Mouse (Mus musculus) brain, embryonic 14.5 days (tissue): ENCODE data around the gene Stub1.

ENCODE experiments used
- CTCF ChIP-seq: fragments of 200-500 bp; IDR thresholded peaks from 2 replicates; pipeline ENCODE4 v1.5.1; 2012; ENCODE audit warnings: inconsistent platforms, mild to moderate bottlenecking, moderate library complexity, borderline replicate concordance; ENCODE audit not compliant: insufficient read depth, insufficient read length; ENCODE audit errors: extremely low read depth
- POLR2A ChIP-seq: fragments of 200-500 bp; IDR thresholded peaks from 2 replicates; pipeline ENCODE4 v1.6.1; 2012; ENCODE audit warnings: mild to moderate bottlenecking, inconsistent platforms, borderline replicate concordance; ENCODE audit not compliant: poor library complexity, insufficient read depth, insufficient read length, severe bottlenecking; ENCODE audit errors: extremely low read depth

DNA sequence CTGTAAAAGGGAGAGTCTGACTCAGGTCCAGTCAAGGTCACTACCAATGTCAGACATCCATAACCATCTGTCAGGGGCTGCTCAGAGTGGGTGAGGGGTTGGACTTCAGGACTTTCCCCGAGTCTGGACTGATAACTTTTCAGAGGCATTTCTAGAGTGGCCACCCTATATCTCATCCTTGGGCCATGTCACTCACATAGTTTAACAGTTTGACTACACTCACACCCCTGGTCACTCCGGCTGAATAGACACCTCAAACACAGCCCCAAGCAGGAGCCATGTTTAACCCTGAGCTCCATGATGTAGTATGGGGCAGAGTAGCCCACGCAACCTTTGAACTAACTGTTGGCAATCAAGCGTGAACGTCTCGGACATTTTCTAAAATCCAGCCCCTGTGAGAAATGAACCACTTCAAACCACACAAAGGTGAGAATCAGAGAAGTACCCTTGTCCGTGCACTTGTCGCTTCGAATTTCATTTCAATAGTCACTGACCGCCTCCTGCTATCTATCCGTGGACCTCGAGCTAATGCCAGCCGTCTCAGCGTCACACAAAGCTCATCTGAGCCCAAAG lies 41.0 kb upstream of the Stub1 start:
- TF ChIP-seq POLR2A (no peak), CTCF (no peak)
